Mouse (Mus musculus) adrenal gland, postnatal 4 days (tissue): ENCODE results near the gene Ccdc177. TPM values are rescaled to one million over a fixed set of nuclear protein-coding genes. Genes with fewer than 3 reads are reported as not detected.
A peak's percentile ranks its signal among the peaks of the same experiment; 100 is the strongest.
"Not testable (repeated sequence)": the region's sequence is repeated elsewhere in the genome, so short reads cannot be mapped to it uniquely, and the experiment has no call there.

Experiments
- DNase-seq, 2 experiments: peaks; one replicate each; pipeline ENCODE4 v3.0.0; 2021 to 2022; ENCODE audit warnings: low spot score in 2 of 2, mixed read lengths in 2 of 2
- long read RNA-seq, 2 experiments: library from polyadenylated mRNA; stranded (forward); transcript quantifications; one replicate each; pipeline ENCODE4 v2.0.0; 2021
- total RNA-seq, 2 experiments: library from RNA; stranded (reverse); gene quantifications; 2 replicates each; pipeline ENCODE4 v1.2.3; 2021

Gene Ccdc177
- under 1 TPM; 0.20 to 0.28 TPM for total RNA-seq
- long read RNA-seq, experiment 1, partial matches to known transcripts = 0 of 1 reads
- long read RNA-seq, experiment 1, other reads (novel, unspliced or antisense) = 1 of 1 reads
- long read RNA-seq, experiment 2, full-length matches to known transcripts = 1 of 1 reads
- long read RNA-seq, experiment 2, partial matches to known transcripts = 0 of 1 reads
- long read RNA-seq, experiment 2, other reads (novel, unspliced or antisense) = 0 of 1 reads

- DNase-seq = peak; percentile 45 to 53
Measured at GRCm38 (mm10) chr12:80760396-80760801, at the start of gene Ccdc177. Gene Ccdc177, minus strand, starts transcription at chr12:80760687.

GRCm38 (mm10) chr12:80810005-80810404 lies 49.5 kb upstream of the Ccdc177 start:
- DNase-seq = no peak

- DNase-seq = no peak
Measured at GRCm38 (mm10) chr12:80807451-80808085, 47.1 kb upstream of the Ccdc177 start.

- DNase-seq = no peak
Measured at GRCm38 (mm10) chr12:80804861-80805428, 44.5 kb upstream of the Ccdc177 start.

- DNase-seq = no peak
Measured at GRCm38 (mm10) chr12:80803924-80804323, 43.4 kb upstream of the Ccdc177 start.

- no peak for DNase-seq
Measured at GRCm38 (mm10) chr12:80801443-80801842, 41.0 kb upstream of the Ccdc177 start.

DNA sequence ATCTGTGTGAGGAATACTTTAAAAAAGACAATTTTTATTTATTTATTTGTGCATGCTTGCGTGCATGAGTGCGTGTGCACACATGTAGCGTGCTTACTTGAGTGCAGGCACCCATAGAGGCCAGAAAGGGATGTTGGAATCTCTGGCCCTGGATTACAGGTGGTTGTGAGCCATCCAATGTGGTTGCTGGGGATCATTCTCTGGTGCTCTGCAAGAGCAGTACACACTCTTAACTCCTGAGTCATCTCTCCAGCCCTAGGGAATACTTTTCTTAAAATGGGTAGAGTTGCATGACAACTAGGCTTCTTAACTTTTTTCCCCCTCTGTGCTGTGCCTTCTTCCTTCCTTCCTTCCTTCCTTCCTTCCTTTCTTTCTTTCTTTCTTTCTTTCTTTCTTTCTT lies 39.7 kb upstream of the Ccdc177 start:
- no peak for DNase-seq

DNA sequence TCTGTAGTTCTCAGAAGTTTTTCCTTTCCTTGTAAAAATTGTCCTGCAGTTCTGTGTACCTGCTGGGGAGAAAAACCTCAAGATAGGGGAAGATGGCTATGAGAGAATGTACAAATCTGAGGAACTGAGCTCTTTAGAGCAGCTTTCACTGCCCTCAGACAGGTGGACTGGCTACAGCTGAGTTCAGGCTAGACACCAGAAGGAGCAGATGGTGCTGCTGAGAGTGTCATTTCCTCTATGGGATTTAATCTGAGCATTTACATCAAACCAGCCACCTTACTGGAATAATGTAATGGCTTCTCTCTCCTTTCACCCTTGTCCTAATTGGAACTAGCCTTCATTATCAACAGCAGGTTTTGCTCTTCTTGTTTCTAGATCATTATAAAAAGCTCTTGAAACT lies 37.8 kb upstream of the Ccdc177 start:
- DNase-seq = no peak

GRCm38 (mm10) chr12:80794935-80795785 lies 34.7 kb upstream of the Ccdc177 start:
- DNase-seq = no peak

- DNase-seq = no peak
Measured at GRCm38 (mm10) chr12:80794522-80794921, 34.0 kb upstream of the Ccdc177 start.

GRCm38 (mm10) chr12:80793535-80793934 lies 33.0 kb upstream of the Ccdc177 start:
- DNase-seq = no peak

- DNase-seq = no peak
Measured at GRCm38 (mm10) chr12:80792867-80793266, 32.4 kb upstream of the Ccdc177 start.

DNA sequence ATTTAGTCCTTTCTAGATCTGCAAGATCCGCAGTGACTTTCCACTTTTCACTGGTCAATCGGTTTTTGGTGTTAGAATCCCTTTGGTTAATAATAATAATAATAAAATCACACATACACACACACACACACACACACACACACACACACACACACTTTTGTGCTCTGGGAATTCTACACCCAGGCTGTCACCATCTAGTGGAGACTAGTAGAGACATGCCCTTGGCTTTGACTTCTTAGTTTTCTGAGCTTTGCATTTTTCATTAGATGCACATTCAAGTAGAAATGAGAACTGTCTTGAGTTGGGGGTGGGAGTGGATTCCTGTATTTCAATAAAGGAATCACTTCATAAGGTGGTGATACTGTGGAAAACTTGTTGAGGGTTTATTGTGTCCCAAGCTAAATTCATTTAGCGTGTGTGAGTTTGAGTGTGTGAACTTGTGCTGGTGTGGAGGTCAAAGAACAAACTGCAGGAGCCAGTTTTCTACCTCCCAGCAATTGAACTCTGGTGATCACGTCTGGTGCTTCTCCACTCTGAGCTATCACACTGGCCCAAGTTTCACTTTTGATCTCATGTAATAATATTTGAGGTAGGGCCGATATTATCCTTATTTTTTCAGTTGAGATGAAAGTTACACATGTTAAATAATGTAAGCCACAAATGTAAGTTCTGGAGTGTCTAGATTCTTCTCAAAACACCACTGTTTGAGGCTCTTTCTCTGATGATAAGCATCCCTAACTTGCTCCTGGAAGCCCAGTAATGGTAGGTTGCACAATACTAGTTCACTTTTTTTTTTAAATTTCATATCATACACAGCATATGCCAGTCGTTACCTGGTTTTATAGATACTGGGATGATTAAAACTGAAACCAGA lies 31.3 kb upstream of the Ccdc177 start:
- DNase-seq = no peak

- no peak for DNase-seq
Measured at GRCm38 (mm10) chr12:80790700-80791570, 30.4 kb upstream of the Ccdc177 start.

GRCm38 (mm10) chr12:80789849-80790694 lies 29.6 kb upstream of the Ccdc177 start, which contains the start of gene Susd6:
Gene Susd6, plus strand, starts transcription at chr12:80790510.
- DNase-seq = peak; percentile 98 to 99

GRCm38 (mm10) chr12:80789276-80789675 lies 28.8 kb upstream of the Ccdc177 start:
- not testable (repeated sequence) for DNase-seq

- DNase-seq = no peak
Measured at GRCm38 (mm10) chr12:80788188-80788587, 27.7 kb upstream of the Ccdc177 start.

DNA sequence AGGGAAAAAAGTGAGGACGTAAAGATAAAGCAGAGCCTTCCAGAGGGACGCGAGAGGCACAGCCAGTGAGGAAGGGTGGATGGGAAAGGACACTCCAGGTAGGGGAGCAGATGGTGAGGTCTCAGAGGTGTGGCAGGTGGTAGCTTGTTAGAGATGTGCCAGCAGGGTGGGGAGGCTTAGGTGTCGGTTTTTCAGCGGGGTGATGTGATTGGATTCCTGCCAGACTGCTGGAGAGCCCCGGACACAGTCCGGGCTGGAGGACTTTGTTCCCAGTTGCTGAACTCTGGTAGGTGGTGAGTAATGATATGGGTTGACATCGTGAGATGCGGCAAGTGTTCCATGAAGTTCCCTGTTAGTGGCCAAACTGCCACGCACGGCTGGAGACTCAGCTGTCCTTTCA lies 27.1 kb upstream of the Ccdc177 start:
- no peak for DNase-seq

DNA sequence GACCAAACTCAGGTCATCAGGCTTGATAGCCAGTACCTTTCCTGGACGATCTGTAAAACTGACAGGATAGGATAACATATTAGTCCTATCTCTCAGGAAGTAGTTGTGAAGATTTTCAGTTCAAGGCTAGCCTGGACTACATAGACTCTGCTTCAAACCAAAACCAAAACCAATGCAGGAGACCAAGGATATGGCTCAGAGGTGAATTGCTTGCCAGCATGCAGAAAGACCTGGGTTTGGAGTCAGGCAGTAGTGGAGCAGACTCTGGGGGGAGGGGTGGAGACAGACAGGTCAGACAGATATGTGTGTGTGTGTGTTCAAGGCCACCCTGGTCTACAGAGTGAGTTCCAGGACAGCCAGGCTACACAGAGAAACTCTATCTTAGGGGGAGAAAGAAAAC lies 26.1 kb upstream of the Ccdc177 start:
- no peak for DNase-seq
